Mouse (Mus musculus) liver, adult 2 months (tissue): ENCODE measurements at regions not wholly inside any gene's neighbourhood (a gene's known extent, or its start where the extent isn't known, plus 50 kb on each side); places are given as distances from the start of the nearest gene placed in this dataset.

Source experiments
- DNase-seq: peaks from one replicate; pipeline ENCODE4 v3.0.0-alpha.2; 2011; ENCODE audit warnings: low read depth, low spot score; ENCODE audit errors: extremely low read depth
- H3K27ac ChIP-seq: fragments of 200-500 bp; replicated peaks from 2 replicates; pipeline ENCODE4 v1.5.1; 2012; ENCODE audit warnings: low read depth, mild to moderate bottlenecking, control low read depth, inconsistent platforms, low read length; ENCODE audit not compliant: insufficient read depth
- H3K27me3 ChIP-seq: fragments of 200-500 bp; 2 replicates; pipeline ENCODE4 v1.6.1; 2012; ENCODE audit warnings: mild to moderate bottlenecking, moderate library complexity, low read length, inconsistent platforms; ENCODE audit not compliant: control insufficient read depth, insufficient read depth
- H3K36me3 ChIP-seq: fragments of 200-500 bp; 2 replicates; pipeline ENCODE4 v1.6.1; 2012; ENCODE audit warnings: low read length, inconsistent platforms; ENCODE audit not compliant: control insufficient read depth, insufficient read depth
- H3K4me1 ChIP-seq: fragments of 200-500 bp; 2 replicates; pipeline ENCODE4 v1.6.1; 2011; ENCODE audit warnings: low read length; ENCODE audit not compliant: control insufficient read depth, insufficient read depth
- H3K4me3 ChIP-seq: fragments of 200-500 bp; 2 replicates; pipeline ENCODE4 v1.5.1; 2011; ENCODE audit warnings: low read depth, mild to moderate bottlenecking, control low read depth, low read length, moderate library complexity; ENCODE audit not compliant: insufficient read depth
- H3K79me2 ChIP-seq: fragments of 200-500 bp; 2 replicates; pipeline ENCODE4 v1.6.1; 2012; ENCODE audit warnings: inconsistent platforms, mild to moderate bottlenecking, low read length, moderate library complexity; ENCODE audit not compliant: control insufficient read depth, insufficient read depth
- H3K9ac ChIP-seq: fragments of 200-500 bp; 2 replicates; pipeline ENCODE4 v1.6.1; 2012; ENCODE audit warnings: low read depth, mild to moderate bottlenecking, control low read depth, inconsistent platforms, low read length
- CTCF ChIP-seq: fragments of 200-500 bp; IDR thresholded peaks from 2 replicates; pipeline ENCODE4 v1.5.1; 2011; ENCODE audit warnings: low read depth, low read length, control low read depth
- POLR2A ChIP-seq: fragments of 200-500 bp; IDR thresholded peaks from 2 replicates; pipeline ENCODE4 v1.6.1; 2011; ENCODE audit warnings: low read length, control low read depth; ENCODE audit not compliant: insufficient read depth; ENCODE audit errors: extremely low read depth
- WGBS: fragments of 180-500 bp; shearing (Covaris S2); methylation state at CpG from one replicate; pipeline ENCODE4 v1.1.7; 2018; 5-methylcytosine and 5-hydroxymethylcytosine counted together

DNA sequence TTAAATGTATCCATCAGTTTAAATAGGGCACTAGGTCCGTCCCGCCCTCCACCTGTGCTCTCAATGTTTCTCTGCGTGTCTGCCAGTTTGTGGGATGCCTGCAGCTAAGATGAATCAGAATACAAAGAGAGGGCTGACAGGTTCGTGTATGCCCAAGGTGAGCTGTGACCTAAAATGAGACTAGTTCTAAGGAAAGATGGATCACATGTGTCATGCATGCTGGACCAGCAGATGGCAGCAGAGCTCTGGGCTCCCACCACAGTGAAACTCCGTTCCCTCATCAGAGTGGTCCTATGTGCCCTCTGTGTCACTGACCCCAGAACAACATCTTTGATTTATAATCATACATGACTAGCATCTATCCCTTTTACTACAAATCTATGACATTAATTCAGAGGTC lies 180.3 kb downstream of the 1700010I14Rik start:
- WGBS: 2% methylated on average over 5 of the region's 5 CpGs
- peak; percentile 12 for DNase-seq
- no peak for TF ChIP-seq POLR2A
- TF ChIP-seq CTCF: peak; percentile 90
- H3K27ac ChIP-seq: no peak overlapping the region
- H3K4me3 ChIP-seq: no peak overlapping the region
- H3K79me2 ChIP-seq: no peaks in the 10 kb centered on the region
- no peaks in the 10 kb centered on the region for H3K27me3 ChIP-seq
- no peak overlapping the region for H3K9ac ChIP-seq
- H3K36me3 ChIP-seq: no peaks in the 10 kb centered on the region
- H3K4me1 ChIP-seq: 0 out of 2 replicates have a peak, but pooled peaks cover 1% of the 10 kb centered on the region

DNA sequence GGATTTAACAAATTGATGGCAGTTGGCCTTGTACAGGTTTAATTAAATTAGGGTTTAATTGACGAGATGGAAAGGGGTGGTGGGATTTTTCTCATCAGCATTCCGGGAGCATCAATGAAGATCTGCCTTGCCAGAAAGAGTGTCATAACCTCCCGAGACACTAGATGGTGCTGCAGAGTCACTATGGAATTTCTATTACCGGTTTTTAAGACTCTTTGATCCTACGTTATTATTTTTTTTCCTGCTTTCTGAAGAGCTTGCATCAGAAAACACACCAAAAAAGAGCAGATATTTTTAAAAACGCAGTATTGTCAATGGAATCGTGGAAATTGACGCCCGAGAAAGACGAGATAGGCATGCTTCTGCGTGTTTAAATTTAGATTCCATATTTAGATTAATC lies 181.2 kb downstream of the 1700010I14Rik start:
- no peak overlapping the region for H3K4me3 ChIP-seq
- H3K4me1 ChIP-seq: 0 out of 2 replicates have a peak, but pooled peaks cover 1% of the 10 kb centered on the region
- DNase-seq: peak; percentile 24
- no peaks in the 10 kb centered on the region for H3K79me2 ChIP-seq
- no peaks in the 10 kb centered on the region for H3K36me3 ChIP-seq
- no peak for TF ChIP-seq POLR2A
- peak; percentile 42 for TF ChIP-seq CTCF
- no peak overlapping the region for H3K9ac ChIP-seq
- H3K27ac ChIP-seq: no peak overlapping the region
- 16% methylated on average over 11 of the region's 11 CpGs for WGBS
- no peaks in the 10 kb centered on the region for H3K27me3 ChIP-seq

DNA sequence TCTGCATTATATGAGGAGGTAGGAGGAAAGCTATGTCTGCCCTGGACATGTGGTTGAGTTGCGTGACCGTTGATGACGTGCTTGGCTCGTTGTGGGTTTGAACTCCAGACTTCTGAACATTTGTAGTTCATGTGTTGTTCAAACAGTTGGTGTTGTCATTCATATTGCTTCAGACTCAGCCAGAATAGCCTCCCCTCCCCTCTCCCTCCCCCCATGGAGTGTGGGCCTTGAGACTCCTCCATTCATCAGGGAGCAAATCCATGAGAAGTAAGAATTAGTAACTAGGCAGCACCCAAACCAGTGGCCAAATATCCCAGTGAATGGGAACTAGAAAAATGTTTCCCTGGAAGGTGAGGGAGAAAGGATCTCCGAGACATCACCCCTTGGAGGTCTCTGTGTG lies 209.0 kb downstream of the 1700010I14Rik start:
- Histone ChIP-seq H3K4me1 (no peaks in the 10 kb centered on the region), H3K79me2 (no peaks in the 10 kb centered on the region), H3K9ac (no peak overlapping the region), H3K36me3 (no peaks in the 10 kb centered on the region), H3K27ac (no peak overlapping the region), H3K4me3 (no peak overlapping the region), H3K27me3 (no peaks in the 10 kb centered on the region)
- TF ChIP-seq POLR2A (no peak), CTCF (no peak)
- 86% methylated on average over 5 of the region's 5 CpGs for WGBS
- no peak for DNase-seq

DNA sequence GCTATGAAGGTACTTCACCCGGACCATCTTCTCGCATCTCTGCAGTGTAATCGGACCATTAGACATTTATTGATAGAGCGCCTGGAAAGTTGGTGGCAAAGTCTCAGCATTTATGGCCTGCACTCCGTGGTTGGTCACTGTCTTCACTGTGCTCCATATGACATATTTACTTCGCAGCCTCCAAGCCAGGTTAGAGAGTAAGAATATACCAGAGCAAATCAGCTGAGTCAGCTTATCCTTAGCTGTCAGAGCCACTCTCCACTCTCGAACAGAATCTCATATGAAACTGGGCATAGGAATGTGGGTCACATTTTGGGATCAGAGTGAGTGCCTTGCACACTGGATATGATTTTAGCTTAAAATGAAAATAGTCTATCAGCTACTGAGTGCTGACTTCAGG lies 212.3 kb downstream of the 1700010I14Rik start:
- no peaks in the 10 kb centered on the region for H3K4me1 ChIP-seq
- 85% methylated on average over 7 of the region's 7 CpGs for WGBS
- no peak overlapping the region for H3K9ac ChIP-seq
- H3K27me3 ChIP-seq: no peaks in the 10 kb centered on the region
- H3K27ac ChIP-seq: no peak overlapping the region
- no peak overlapping the region for H3K4me3 ChIP-seq
- H3K79me2 ChIP-seq: no peaks in the 10 kb centered on the region
- DNase-seq: no peak
- TF ChIP-seq CTCF: no peak
- no peak for TF ChIP-seq POLR2A
- no peaks in the 10 kb centered on the region for H3K36me3 ChIP-seq

DNA sequence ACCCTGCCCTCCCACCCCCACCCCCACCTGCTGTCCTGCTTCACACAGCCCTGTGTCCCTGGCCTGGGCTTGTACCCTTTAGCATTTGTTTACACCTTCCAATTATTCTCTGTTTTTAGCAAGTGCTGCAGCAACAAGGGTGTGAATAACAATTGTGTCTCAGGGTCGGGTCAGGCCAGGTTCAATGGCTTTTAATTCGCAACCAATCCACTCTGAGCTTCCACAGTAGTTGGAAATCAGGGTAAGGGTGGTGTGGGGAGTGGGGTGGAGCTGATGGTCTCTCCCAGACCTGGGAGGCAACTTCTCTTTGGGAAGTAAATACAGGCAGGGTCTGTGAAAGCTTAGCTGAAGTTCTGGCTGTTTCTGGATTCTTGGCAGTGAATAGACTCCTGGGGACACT lies 214.4 kb downstream of the 1700010I14Rik start:
- H3K27me3 ChIP-seq: no peaks in the 10 kb centered on the region
- H3K36me3 ChIP-seq: no peaks in the 10 kb centered on the region
- no peak overlapping the region for H3K27ac ChIP-seq
- no peak for TF ChIP-seq POLR2A
- no peak for TF ChIP-seq CTCF
- DNase-seq: no peak
- H3K79me2 ChIP-seq: no peaks in the 10 kb centered on the region
- no peak overlapping the region for H3K4me3 ChIP-seq
- no peak overlapping the region for H3K9ac ChIP-seq
- 19% methylated on average over 2 of the region's 2 CpGs for WGBS
- H3K4me1 ChIP-seq: no peaks in the 10 kb centered on the region

DNA sequence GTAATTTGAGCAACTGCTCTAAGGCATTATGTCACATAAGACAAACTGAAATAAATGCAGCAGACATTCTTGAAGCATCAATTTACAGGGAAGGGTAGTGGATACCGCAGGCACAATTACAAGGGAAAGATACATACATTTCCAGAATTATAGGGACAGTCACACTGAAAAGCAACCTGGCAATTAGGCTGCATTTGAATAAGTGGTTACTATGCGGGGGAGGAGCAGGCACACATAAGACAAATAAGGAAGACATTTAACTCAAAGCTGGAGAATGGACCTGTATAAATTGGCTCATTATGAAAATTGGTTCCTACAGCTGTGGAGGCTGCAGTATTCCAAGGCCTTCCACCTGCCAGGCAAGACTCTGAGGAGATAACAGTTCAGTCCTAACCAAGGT lies 211.2 kb upstream of the Gm17728 start:
- TF ChIP-seq CTCF (no peak), POLR2A (no peak)

DNA sequence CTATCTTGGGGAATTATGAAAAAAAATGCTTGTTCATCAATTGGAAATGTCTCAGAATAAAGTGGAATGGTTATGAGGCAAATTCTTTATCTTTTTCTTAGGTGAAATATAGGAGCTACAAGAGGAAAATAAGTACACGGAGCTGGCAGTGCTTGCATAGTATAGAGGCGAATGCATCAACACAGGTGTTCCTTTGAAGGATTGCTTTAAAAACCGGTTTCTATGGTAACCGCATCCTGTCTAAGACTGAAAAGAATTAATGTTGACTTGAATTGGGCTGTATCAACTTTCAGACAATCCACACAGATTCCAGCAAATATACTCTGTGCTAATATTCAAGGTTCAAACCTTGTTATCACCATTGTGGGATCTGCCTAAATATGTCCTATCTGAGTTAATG lies 198.8 kb upstream of the Gm17728 start:
- H3K4me3 ChIP-seq: no peak overlapping the region
- no peaks in the 10 kb centered on the region for H3K27me3 ChIP-seq
- H3K36me3 ChIP-seq: no peaks in the 10 kb centered on the region
- 87% methylated on average over 4 of the region's 4 CpGs for WGBS
- no peaks in the 10 kb centered on the region for H3K79me2 ChIP-seq
- no peak overlapping the region for H3K9ac ChIP-seq
- TF ChIP-seq CTCF (no peak), POLR2A (no peak)
- no peaks in the 10 kb centered on the region for H3K4me1 ChIP-seq
- DNase-seq: no peak
- H3K27ac ChIP-seq: no peak overlapping the region

More for the DNA sequence above, 211.2 kb upstream of the Gm17728 start:
- Histone ChIP-seq H3K36me3 (no peaks in the 10 kb centered on the region), H3K27ac (no peak overlapping the region), H3K9ac (no peak overlapping the region), H3K4me1 (no peaks in the 10 kb centered on the region), H3K27me3 (no peaks in the 10 kb centered on the region), H3K4me3 (no peak overlapping the region), H3K79me2 (no peaks in the 10 kb centered on the region)
- no peak for DNase-seq
- whole genome bisulfite sequencing: 88% methylated on average over 2 of the region's 2 CpGs
